Mouse (Mus musculus) heart, adult 2 months (tissue): ENCODE data around the gene Cflar. TPM values are rescaled to one million over a fixed set of nuclear protein-coding genes. Genes with fewer than 3 reads are reported as not detected.
"Not testable (repeated sequence)": the region's sequence is repeated elsewhere in the genome, so short reads cannot be mapped to it uniquely, and the experiment has no call there.

Source experiments
- DNase-seq, 2 experiments: peaks; one replicate each; pipeline ENCODE4 v3.0.0; 2021
- H3K27ac ChIP-seq: fragments of 200-600 bp; 2 replicates; pipeline ENCODE4 v1.8.1; 2022
- H3K27me3 ChIP-seq: fragments of 200-500 bp; 2 replicates; pipeline ENCODE4 v1.6.1; 2012; ENCODE audit warnings: mild to moderate bottlenecking, low read length, inconsistent platforms, mixed read lengths; ENCODE audit not compliant: control insufficient read depth, insufficient read depth
- H3K36me3 ChIP-seq: fragments of 200-500 bp; 2 replicates; pipeline ENCODE4 v1.6.1; 2012; ENCODE audit warnings: low read length, inconsistent platforms; ENCODE audit not compliant: control insufficient read depth, insufficient read depth
- H3K4me1 ChIP-seq: fragments of 200-500 bp; 2 replicates; pipeline ENCODE4 v1.6.1; 2011; ENCODE audit warnings: low read length; ENCODE audit not compliant: control insufficient read depth, insufficient read depth
- H3K4me3 ChIP-seq: fragments of 200-600 bp; 2 replicates; pipeline ENCODE4 v1.8.1; 2022
- H3K79me2 ChIP-seq: fragments of 200-500 bp; replicated peaks from 2 replicates; pipeline ENCODE4 v1.6.1; 2012; ENCODE audit warnings: mild to moderate bottlenecking, inconsistent platforms, low read length, moderate library complexity, mixed read lengths; ENCODE audit not compliant: control insufficient read depth, insufficient read depth
- H3K9ac ChIP-seq: fragments of 200-500 bp; 2 replicates; pipeline ENCODE4 v1.6.1; 2012; ENCODE audit warnings: low read depth, mild to moderate bottlenecking, control low read depth, inconsistent platforms, low read length, mixed read lengths
- CTCF ChIP-seq: fragments of 200-600 bp; IDR thresholded peaks from 2 replicates; pipeline ENCODE4 v1.8.1; 2022; ENCODE audit warnings: antibody characterized with exemption, mild to moderate bottlenecking, moderate library complexity
- EP300 ChIP-seq: fragments of 200-500 bp; IDR thresholded peaks from 2 replicates; pipeline ENCODE4 v1.6.1; 2011; ENCODE audit warnings: low read depth, low read length, control low read depth; ENCODE audit not compliant: insufficient read depth
- POLR2A ChIP-seq: fragments of 200-500 bp; IDR thresholded peaks from 2 replicates; pipeline ENCODE4 v1.6.1; 2011; ENCODE audit warnings: mild to moderate bottlenecking, low read depth, low read length, control low read depth; ENCODE audit not compliant: insufficient read depth
- WGBS: fragments of 180-500 bp; shearing (Covaris S2); methylation state at CpG from one replicate; pipeline ENCODE4 v1.1.7; 2018; 5-methylcytosine and 5-hydroxymethylcytosine counted together
- intact Hi-C: fragments of 180-260 bp; cut with DNase I; formaldehyde crosslinking; loops from one replicate; pipeline ENCODE4 v1.15.1; 2025
- polyA plus RNA-seq: library from polyadenylated mRNA; depleted of rRNA; stranded (reverse); fragments of >200 nt; gene quantifications from 2 replicates; pipeline ENCODE4 v1.2.3, GENCODE M21; 2012
- total RNA-seq, 2 experiments: library from RNA; stranded (reverse); gene quantifications; 2 replicates each; pipeline ENCODE4 v1.2.3; 2021

The Cflar gene
- total and polyA plus RNA-seq, 3 experiments: 21.7 to 63.0 (median 50.2) TPM

- 60% methylated on average over 1 of the region's 1 CpGs for WGBS
- intact Hi-C loops: no loop called here
- no peak for TF ChIP-seq POLR2A
- no peak for TF ChIP-seq EP300
- no peak for TF ChIP-seq CTCF
Measured at GRCm38 (mm10) chr1:58693696-58694095, 17.6 kb upstream of the Cflar start.

GRCm38 (mm10) chr1:58695810-58696209 is 15.5 kb upstream of the Cflar start, which contains the start of gene Als2cr12:
Als2cr12 (minus strand) TSS chr1:58695989.
- WGBS: 86% methylated on average over 4 of the region's 4 CpGs

More at GRCm38 (mm10) chr1:58693696-58694095, 17.6 kb upstream of the Cflar start:
- Histone ChIP-seq H3K4me1 (no peaks in the 10 kb centered on the region), H3K9ac (no peak overlapping the region), H3K36me3 (no peaks in the 10 kb centered on the region), H3K27me3 (no peaks in the 10 kb centered on the region), H3K27ac (no peak overlapping the region), H3K4me3 (no peak overlapping the region), H3K79me2 (no peaks in the 10 kb centered on the region)
- DNase-seq: no peak

GRCm38 (mm10) chr1:58697607-58698006 is 13.7 kb upstream of the Cflar start:
- peak; percentile 55 for TF ChIP-seq CTCF
- not testable (repeated sequence) for DNase-seq, H3K9ac ChIP-seq, H3K27me3 ChIP-seq, H3K4me3 ChIP-seq, H3K4me1 ChIP-seq, H3K79me2 ChIP-seq, H3K36me3 ChIP-seq, H3K27ac ChIP-seq
- WGBS: 39% methylated on average over 1 of the region's 1 CpGs
- intact Hi-C loops: loop anchor here (2.0 kb wide), 1 partner anchor 199 kb away; no protein-coding TSS in a partner anchor

More at GRCm38 (mm10) chr1:58695810-58696209, 15.5 kb upstream of the Cflar start, which contains the start of gene Als2cr12:
- H3K27ac ChIP-seq, DNase-seq, H3K79me2 ChIP-seq, H3K27me3 ChIP-seq, H3K9ac ChIP-seq, H3K36me3 ChIP-seq, H3K4me3 ChIP-seq, H3K4me1 ChIP-seq: not testable (repeated sequence)
- intact Hi-C loops: loop anchor here (2.0 kb wide), 1 partner anchor 201 kb away; no protein-coding TSS in a partner anchor

GRCm38 (mm10) chr1:58698781-58699180 is 12.5 kb upstream of the Cflar start:
- DNase-seq: no peak
- Histone ChIP-seq H3K27ac (no peak overlapping the region), H3K9ac (no peak overlapping the region), H3K4me1 (no peaks in the 10 kb centered on the region), H3K4me3 (no peak overlapping the region), H3K27me3 (no peaks in the 10 kb centered on the region), H3K79me2 (no peaks in the 10 kb centered on the region), H3K36me3 (no peaks in the 10 kb centered on the region)
- TF ChIP-seq EP300 (no peak), CTCF (no peak), POLR2A (no peak)
- intact Hi-C loops: no loop called here
- 84% methylated on average over 4 of the region's 4 CpGs for WGBS

- H3K9ac ChIP-seq: no peak overlapping the region
- intact Hi-C loops: no loop called here
- H3K79me2 ChIP-seq: no peaks in the 10 kb centered on the region
- no peak overlapping the region for H3K4me3 ChIP-seq
- no peaks in the 10 kb centered on the region for H3K36me3 ChIP-seq
- H3K27me3 ChIP-seq: no peaks in the 10 kb centered on the region
- no peak for TF ChIP-seq CTCF
- TF ChIP-seq POLR2A: no peak
- TF ChIP-seq EP300: no peak
- no peaks in the 10 kb centered on the region for H3K4me1 ChIP-seq
- 44% methylated on average over 3 of the region's 3 CpGs for WGBS
- no peak for DNase-seq
- no peak overlapping the region for H3K27ac ChIP-seq
Measured at GRCm38 (mm10) chr1:58699988-58700387, 11.3 kb upstream of the Cflar start.

- H3K36me3 ChIP-seq, H3K79me2 ChIP-seq, DNase-seq, H3K9ac ChIP-seq, intact Hi-C loops, H3K4me1 ChIP-seq, H3K27ac ChIP-seq, H3K27me3 ChIP-seq, H3K4me3 ChIP-seq: not testable (repeated sequence)
- 51% methylated on average over 5 of the region's 5 CpGs for WGBS
Measured at GRCm38 (mm10) chr1:58700580-58701162, 10.6 kb upstream of the Cflar start.
